Mouse (Mus musculus): ENCODE measurements at regions not wholly inside any gene's neighbourhood (a gene's known extent, or its start where the extent isn't known, plus 50 kb on each side); places are given as distances from the start of the nearest gene placed in this dataset.

GRCm38 (mm10) chr8:81286280-81287034 is 55.9 kb upstream of the Inpp4b start:
- peaks cover 0 to 14% of the 10 kb centered on the region in 2 experiments; a peak in 2 of 4 replicates for H3K36me3 ChIP-seq (ENCODE audit: control insufficient read depth in 1 of 2, insufficient read depth in 2 of 2, low read length in 2 of 2)
- H3K4me1 ChIP-seq (ENCODE audit: control insufficient read depth in 1 of 2, insufficient read depth in 2 of 2, low read length in 2 of 2), result peaks cover 9 to 15% of the 10 kb centered on the region in 2 experiments
- TF ChIP-seq POLR2AphosphoS2 (IDR thresholded peaks at IDR 0.05; ENCODE audit: low read length) (no peak), KAT2A (conservative IDR thresholded peaks at IDR 0.05; ENCODE audit: low read depth, low read length) (0 out of 2 replicates have a peak, but pooled peaks have one; percentile 26), ZC3H11A (IDR thresholded peaks at IDR 0.05; ENCODE audit: low read depth, low read length) (0 out of 2 replicates have a peak, but pooled peaks have one; percentile 16), ETS1 (IDR thresholded peaks at IDR 0.05; ENCODE audit: low read depth, low read length) (peak; percentile 91), GATA1 (IDR thresholded peaks at IDR 0.05; ENCODE audit: low read depth, low read length) (peak; percentile 93), MAX (IDR thresholded peaks at IDR 0.05; ENCODE audit: low read length) (peak; percentile 65; the same call in 1 of the 2 replicates), TCF12 (IDR thresholded peaks at IDR 0.05; ENCODE audit: low read depth, low read length) (peak; percentile 94), MEF2A (IDR thresholded peaks at IDR 0.05; ENCODE audit: extremely low read depth, insufficient replicate concordance, low read depth, low read length, poor library complexity, severe bottlenecking) (peak; percentile 94), MYB (IDR thresholded peaks at IDR 0.05; ENCODE audit: low read depth, low read length) (0 out of 2 replicates have a peak, but pooled peaks have one; percentile 36), BHLHE40 (IDR thresholded peaks at IDR 0.05; ENCODE audit: borderline replicate concordance, low read depth, low read length) (peak; percentile 50; the same call in 1 of the 2 replicates), ZKSCAN1 (IDR thresholded peaks at IDR 0.05; ENCODE audit: low read depth, low read length) (0 out of 2 replicates have a peak, but pooled peaks have one; percentile 11), MAZ (IDR thresholded peaks at IDR 0.05; ENCODE audit: low read depth, low read length) (0 out of 2 replicates have a peak, but pooled peaks have one; percentile 48), USF2 (IDR thresholded peaks at IDR 0.05; ENCODE audit: borderline replicate concordance in 1 of 2, insufficient read depth in 1 of 2, low read depth in 1 of 2, low read length in 2 of 2) (no peak), POLR2A (IDR thresholded peaks at IDR 0.05; ENCODE audit: control insufficient read depth in 1 of 2, insufficient read depth in 1 of 2, low read depth in 1 of 2, low read length in 2 of 2, poor library complexity in 1 of 2) (no peak), JUND (IDR thresholded peaks at IDR 0.05; ENCODE audit: low read depth, low read length) (no peak), SIN3A (IDR thresholded peaks at IDR 0.05; ENCODE audit: low read length) (peak; percentile 91), EP300 (IDR thresholded peaks at IDR 0.05; ENCODE audit: low read depth in 1 of 2, low read length in 2 of 2) (peak; percentile 92 to 94), ZMIZ1 (IDR thresholded peaks at IDR 0.05; ENCODE audit: low read depth, low read length) (no peak; the same call in 1 of the 2 replicates), MYC (IDR thresholded peaks at IDR 0.05; ENCODE audit: low read depth, low read length) (peak; percentile 81; the same call in 1 of the 2 replicates), RCOR1 (IDR thresholded peaks at IDR 0.05; ENCODE audit: low read depth, low read length) (peak; percentile 77), E2F4 (IDR thresholded peaks at IDR 0.05; ENCODE audit: borderline replicate concordance, low read depth, low read length) (no peak), MXI1 (IDR thresholded peaks at IDR 0.05; ENCODE audit: low read depth, low read length) (peak; percentile 86), HCFC1 (IDR thresholded peaks at IDR 0.05; ENCODE audit: low read depth, low read length) (0 out of 2 replicates have a peak, but pooled peaks have one; percentile 43), USF1 (IDR thresholded peaks at IDR 0.05; ENCODE audit: low read depth, low read length) (0 out of 2 replicates have a peak, but pooled peaks have one; percentile 20), MAFK (IDR thresholded peaks at IDR 0.05; ENCODE audit: borderline replicate concordance, low read depth, low read length) (0 out of 2 replicates have a peak, but pooled peaks have one; percentile 56), ZNF384 (IDR thresholded peaks at IDR 0.05; ENCODE audit: low read depth, low read length) (no peak), ELF1 (IDR thresholded peaks at IDR 0.05; ENCODE audit: low read depth, low read length) (peak; percentile 41; the same call in 1 of the 2 replicates), TAL1 (IDR thresholded peaks at IDR 0.05; ENCODE audit: low read length) (no peak), POLR2AphosphoS5 (IDR thresholded peaks at IDR 0.05; ENCODE audit: borderline replicate concordance, low read depth, low read length) (no peak), NELFE (IDR thresholded peaks at IDR 0.05; ENCODE audit: low read depth, low read length) (no peak)
- peak overlapping the region; percentile 32 for H3K9ac ChIP-seq (ENCODE audit: control insufficient read depth, low read depth, low read length, poor library complexity, severe bottlenecking)
- H3K27ac ChIP-seq (ENCODE audit: control insufficient read depth, low read depth, low read length), result peak overlapping the region; percentile 73
- DNase-seq (ENCODE audit: low read depth, low spot score), result peak; percentile 79
- no peaks in the 10 kb centered on the region for H3K27me3 ChIP-seq (ENCODE audit: control insufficient read depth in 1 of 2, insufficient read depth in 2 of 2, low read length in 2 of 2)
- H3K4me3 ChIP-seq (ENCODE audit: control insufficient read depth in 1 of 2, insufficient read depth in 1 of 2, low read depth in 2 of 2, low read length in 2 of 2), result peak overlapping the region; percentile 13 to 62
- H3K79me2 ChIP-seq (ENCODE audit: control insufficient read depth, insufficient read depth, low read length, poor library complexity), result no peaks in the 10 kb centered on the region
- H3K9me3 ChIP-seq (replicated peaks; ENCODE audit: insufficient read depth, low read length), result no peaks in the 10 kb centered on the region
